Mouse (Mus musculus) cerebellum, adult 2 months (tissue): ENCODE results near the gene Rora.

Experiments
- CTCF ChIP-seq: fragments of 200-500 bp; IDR thresholded peaks from 2 replicates; pipeline ENCODE4 v1.5.1; 2011; ENCODE audit warnings: low read depth, mild to moderate bottlenecking, control low read depth, low read length, moderate library complexity, borderline replicate concordance; ENCODE audit not compliant: insufficient read depth
- POLR2A ChIP-seq: fragments of 200-500 bp; IDR thresholded peaks from 2 replicates; pipeline ENCODE4 v1.6.1; 2011; ENCODE audit warnings: low read length, control low read depth, borderline replicate concordance; ENCODE audit not compliant: insufficient read depth

DNA sequence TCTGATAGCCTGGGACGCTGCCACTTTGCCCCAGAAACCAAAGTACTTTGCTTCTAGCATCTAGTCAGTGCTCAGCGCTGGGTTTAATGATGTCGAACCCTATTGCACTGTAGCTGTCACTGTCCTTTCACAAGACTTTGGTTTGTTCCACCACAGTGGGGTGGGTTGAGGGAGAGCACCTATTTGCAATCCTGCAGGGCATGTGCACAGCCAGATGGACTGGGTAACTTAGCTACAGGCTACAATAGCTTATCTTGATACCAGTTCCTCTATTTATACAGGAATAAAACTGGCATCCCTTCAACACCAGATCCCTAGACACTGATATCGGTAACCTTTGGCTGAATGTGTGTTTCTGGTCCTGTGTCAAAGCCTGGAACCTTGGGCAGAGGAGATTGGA, 366.8 kb downstream of the Rora start:
- no peak for TF ChIP-seq CTCF
- no peak for TF ChIP-seq POLR2A
